Mouse (Mus musculus) frontal cortex, adult 2 months (tissue): ENCODE measurements around the gene Fam178b. TPM values are rescaled to one million over a fixed set of nuclear protein-coding genes. Genes with fewer than 3 reads are reported as not detected.
"Not testable (repeated sequence)": the region's sequence is repeated elsewhere in the genome, so short reads cannot be mapped to it uniquely, and the experiment has no call there.

Experiments used
- DNase-seq, 2 experiments: peaks; one replicate each; pipeline ENCODE4 v3.0.0; 2022; ENCODE audit warnings: low spot score in 1 of 2; ENCODE audit errors: extremely low spot score in 1 of 2
- polyA plus RNA-seq: library from polyadenylated mRNA; depleted of rRNA; stranded (reverse); fragments of >200 nt; gene quantifications from 2 replicates; pipeline ENCODE4 v1.2.3, GENCODE M21; 2012

Fam178b gene
- polyA plus RNA-seq, 1 experiment, result 0.58 TPM

DNA sequence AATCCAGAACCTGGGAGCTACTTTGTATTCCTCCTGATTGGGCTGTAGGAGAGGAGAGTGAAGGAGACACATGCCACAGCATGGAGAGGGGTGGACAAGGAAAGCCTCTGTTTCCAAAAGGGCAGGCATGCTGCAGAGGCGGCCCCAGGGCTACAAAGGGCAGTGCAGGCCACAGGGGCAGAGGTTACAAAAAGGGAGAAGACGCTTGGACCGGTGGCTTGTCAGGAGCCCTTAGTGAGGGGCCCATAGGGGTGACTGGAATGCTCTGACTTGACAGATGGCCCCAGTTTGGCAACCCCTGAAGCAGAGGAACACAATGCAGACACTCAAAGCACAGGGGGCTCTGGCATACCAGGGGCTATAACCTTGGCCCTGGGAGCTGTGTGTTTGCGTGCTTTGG lies 51.6 kb downstream of the Fam178b start:
- no peak for DNase-seq

DNA sequence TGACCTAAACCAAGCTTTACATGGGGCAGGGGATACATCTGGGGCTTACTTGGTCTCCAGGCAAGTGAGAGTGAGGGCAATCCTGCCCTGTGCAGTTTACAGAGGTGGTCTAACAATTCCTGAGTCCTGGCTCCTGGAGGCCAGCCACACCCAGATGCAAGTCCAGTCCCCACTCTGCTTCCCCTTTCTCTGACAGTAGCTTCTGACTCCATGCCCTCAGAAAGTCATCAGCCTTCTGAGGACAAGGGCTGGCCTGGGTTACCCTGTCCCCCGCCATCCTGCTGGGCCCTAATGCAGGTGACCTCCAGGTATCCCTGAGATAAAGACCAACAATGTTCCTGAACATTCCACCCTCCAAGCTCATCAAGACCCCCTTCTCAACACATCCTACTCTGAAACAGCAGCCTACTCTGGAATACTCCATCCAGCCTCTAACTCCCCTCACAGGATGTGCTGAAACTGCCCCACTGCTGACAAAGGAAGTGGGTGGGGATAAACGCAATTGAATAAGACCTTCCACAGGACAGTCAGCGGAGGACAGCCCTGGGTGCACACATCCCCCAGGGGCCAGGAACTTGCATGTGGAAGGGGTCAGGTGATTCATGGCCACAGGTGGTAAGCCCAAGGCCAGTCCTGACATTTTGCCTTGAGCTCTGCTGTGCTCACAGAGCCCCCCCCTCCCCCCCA lies 52.8 kb downstream of the Fam178b start:
- DNase-seq, result no peak

DNA sequence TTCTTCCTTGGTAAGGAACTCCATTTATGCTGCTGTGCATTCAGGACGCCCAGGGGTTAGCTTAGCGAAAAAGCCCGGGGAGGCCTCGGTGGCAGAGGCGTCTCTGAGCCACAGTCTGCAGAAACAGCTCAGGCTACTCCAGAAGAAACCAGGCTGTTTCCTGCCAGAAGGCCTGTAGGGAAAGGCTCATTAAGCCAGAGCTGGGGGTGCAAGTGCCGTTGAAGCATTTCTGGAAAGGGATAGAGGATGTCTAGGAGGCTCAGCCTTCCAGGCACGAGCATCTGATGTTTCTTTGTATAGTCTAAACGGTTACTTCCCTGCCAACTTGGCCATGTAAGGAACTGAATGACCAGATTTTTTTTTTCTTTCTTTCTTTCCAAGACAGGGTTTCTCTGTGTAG lies 54.4 kb downstream of the Fam178b start:
- no peak for DNase-seq

DNA sequence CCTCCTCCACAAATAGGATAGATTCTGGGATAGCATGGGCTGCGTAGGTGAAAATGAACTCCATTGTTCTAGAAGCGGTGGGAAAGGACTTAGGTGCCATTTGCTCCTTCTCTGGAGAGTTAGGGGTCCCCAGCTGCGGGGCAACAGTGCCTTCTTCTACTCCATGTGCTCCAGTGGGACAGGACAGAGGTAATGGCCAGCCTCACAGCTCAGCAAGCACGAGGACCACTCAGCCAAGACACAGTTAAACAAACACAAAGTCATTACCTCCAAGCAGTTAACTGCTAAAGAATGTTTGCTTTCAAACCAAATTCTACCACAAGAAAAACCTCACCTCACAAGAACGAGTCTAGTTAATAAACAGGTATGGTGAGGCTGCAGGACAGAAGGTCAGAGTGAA lies 57.5 kb downstream of the Fam178b start:
- DNase-seq, result no peak

DNA sequence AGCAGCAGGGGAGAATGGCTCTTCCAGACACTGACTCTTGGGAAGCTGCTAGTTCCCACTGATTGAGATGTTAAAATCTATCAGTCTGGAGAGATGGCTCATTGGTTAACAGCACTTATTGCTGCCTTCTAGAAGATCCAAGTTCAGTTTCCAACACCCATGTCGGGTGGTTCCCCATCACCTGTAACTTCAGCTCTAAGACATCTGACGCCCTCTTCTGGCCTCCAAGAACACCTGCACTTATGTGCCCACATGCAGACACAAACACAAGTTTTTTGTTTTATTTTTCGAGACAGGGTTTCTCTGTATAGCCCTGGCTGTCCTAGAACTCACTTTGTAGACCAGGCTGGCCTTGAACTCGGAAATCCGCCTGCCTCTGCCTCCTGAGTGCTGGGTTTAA lies 67.0 kb downstream of the Fam178b start:
- DNase-seq, result not testable (repeated sequence)

DNA sequence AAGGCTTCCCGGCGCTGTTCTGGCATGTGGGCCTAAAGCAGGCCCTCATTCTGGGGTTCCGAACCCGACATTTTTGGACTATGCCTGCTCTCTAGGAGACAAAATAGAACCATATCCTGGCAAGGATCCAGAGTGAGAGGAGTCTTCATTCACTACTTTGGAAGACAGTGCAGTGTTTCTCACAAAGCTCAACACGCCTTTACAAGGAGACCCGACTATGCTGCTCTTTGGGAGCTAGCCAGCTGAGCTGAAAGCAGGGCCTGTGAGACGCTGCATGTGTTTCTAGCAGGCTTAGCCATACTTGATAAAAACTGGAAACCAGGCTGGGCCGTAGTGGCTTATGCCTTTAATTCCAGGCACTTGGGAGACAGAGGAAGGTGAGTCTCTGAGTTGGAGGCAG lies 67.8 kb downstream of the Fam178b start:
- peak in 1 of 2 experiments; percentile 44 for DNase-seq

DNA sequence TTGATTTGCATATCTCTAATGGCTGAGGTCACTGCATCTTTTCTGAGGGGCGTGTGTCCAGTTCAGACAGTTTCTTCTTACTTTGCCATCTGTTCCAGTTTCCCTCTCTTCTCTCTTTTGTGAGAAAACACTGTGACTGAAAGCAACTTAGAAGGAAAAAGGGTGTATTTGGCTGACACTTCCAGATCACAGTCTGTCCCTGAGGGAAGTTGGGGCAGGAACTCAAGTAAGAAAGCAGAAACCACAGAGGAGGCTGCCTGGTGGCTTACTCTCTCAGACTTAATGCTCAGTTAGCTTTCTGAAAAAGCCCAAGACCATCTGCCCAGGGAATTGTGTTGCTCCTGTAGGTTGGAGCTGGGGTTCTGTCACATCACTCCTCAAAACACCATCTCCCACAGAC lies 68.4 kb downstream of the Fam178b start:
- DNase-seq, result no peak

DNA sequence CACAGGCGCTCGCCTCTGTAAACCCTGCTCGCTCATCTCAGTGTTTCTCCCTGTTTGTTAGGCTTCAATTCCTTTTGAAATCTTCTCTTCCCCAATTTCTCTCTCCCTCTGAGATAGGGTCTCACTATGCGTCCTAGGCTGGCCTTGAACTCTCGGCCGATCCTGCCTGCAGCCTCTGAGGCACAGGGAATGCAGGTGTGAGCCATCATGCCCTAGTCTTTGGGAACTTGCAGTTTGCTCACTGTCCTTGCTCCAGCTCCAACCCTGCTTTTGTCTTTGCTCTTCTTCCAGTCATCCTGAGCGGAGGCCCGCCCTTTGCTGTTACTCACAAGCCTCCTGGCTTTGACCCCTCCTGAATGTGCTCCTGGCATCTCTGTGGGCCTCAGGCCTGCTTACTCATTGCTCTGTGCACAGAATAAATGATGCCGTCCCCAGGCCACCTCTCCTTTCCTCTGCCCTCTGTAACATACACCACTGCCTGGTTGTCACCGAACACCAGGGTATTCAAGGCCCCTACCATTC lies 69.5 kb downstream of the Fam178b start:
- no peak for DNase-seq

DNA sequence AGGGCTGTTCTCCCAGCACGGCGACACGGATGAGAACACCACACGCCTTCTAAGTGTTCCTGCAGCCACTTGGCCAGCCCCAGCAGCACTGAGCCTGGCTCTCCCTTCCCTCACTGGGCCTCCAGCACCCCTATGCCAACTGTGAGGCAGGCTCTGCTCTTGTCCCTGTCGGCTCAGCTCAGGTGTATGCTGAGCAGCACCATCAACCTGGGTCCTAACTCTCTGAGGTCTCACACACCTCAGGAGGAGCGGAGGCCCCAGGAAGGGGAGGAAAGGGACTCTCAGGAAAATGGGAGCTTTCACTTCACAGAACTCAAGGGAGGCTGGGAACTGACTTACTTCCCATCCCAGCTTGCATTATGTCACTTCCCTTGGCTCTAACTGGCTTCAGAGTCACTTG lies 70.6 kb downstream of the Fam178b start:
- no peak for DNase-seq

DNA sequence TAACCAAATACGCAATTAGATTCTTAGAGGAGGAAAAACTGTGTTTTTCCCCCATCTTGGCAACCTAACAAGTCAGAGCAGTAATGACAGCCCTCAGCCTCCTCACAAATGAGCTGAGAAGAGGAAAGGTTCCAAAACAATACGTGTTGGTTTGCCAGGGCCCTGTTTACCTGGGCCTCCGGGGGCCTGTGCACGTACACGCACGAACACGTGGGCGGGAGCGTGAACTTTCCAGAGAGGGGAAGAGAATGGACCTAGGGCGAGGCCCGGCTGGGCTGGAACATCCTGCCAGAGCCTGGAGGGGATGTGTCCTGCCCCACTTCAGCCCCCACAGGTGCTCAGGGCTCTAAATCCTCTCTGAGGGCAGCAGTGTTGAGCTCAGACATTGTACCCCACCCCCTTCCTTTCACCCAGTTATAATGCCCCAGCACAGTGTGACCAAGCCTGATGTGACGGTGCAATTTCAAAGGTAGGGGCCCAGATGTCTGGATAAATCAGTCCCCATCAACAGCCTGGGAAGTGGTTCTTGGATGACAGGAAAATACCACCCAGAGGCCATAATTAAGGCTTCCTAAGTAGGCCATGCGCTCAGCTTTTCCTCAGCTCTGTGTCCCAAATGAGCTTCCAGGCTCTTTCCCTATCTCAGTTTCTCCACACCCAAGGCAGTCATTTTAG lies 71.4 kb downstream of the Fam178b start:
- no peak for DNase-seq

DNA sequence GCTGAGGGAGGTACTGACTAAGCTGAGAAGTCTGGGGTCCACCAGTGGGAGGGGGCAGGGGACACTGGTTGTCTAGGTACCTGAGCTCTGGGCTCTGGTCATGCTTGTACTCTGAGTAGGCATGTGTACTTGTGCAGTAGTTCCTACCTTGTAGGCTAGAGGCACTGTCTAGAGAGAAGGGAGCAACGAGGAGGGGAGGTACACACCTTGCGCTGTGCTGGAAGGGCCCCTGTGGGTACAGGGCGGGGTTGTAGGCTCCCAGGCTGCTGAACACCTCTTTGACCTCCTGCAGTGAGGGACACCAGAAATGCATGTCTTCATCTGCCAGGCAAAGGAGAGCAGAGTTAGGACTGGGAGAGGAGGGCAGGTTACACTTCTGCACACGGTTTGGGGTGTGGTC lies 74.8 kb downstream of the Fam178b start:
- DNase-seq, result no peak

DNA sequence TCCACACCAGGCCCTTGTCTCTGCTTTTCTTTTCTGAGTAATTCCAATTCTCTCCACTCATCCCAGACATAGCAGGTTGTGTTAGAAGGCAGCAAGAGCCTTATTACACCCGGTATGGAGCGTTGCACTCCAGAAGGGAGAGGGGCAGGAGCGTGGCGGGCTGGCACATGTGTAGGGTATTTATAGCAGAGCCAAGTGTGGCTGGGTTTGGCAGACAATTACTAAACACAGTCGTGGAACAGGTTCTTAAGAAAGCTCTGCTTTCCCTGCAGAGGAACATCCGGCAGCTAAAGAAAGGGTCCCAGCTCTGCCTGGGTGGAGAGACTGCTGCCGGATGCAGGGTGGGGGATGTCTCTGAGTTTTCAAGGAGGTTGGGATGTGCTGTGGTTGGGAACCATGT lies 76.0 kb downstream of the Fam178b start:
- peak; percentile 68 to 75 for DNase-seq

DNA sequence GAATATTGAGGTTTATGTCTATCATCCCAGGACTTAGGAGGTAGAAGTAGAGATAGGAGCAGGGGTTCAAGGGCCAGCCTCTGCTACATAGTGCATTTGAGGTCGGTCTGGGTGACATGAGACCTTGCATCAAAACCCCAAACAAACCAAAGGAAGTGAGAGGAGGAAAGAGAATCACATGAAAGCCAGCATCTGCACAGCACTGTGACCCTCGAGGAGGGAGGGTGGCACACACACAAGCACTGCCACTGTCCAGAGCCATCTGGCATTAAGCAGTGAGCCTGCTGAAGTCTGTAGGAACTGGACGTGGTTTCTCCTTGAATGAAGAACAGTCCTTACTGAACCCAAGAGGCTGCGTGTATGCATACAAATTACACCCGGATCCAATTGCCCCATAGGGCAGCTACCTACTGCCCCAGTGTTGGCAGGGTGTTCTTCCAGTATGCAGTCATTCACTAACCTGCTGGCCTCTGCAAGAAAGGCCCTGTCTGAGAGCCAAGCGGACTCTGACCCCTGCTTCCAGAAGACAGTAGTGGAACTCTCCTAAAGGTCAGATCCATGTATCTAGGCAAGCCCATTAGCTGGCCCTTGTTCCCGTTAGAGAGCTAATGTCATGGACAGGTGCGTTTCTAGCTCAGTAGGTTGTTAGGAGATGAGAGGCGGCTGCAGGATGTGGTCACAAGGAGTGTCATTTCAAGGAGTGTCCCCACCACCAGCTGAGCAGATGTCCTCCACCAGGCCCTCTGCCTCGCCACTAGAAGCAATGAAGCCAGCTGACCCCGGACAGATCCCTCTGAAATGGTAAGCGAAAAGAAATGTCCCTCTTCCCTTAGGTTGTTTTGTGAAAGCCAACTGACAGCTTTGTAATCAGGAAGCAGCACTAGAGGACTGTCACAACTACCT lies 78.5 kb downstream of the Fam178b start:
- DNase-seq, result no peak

DNA sequence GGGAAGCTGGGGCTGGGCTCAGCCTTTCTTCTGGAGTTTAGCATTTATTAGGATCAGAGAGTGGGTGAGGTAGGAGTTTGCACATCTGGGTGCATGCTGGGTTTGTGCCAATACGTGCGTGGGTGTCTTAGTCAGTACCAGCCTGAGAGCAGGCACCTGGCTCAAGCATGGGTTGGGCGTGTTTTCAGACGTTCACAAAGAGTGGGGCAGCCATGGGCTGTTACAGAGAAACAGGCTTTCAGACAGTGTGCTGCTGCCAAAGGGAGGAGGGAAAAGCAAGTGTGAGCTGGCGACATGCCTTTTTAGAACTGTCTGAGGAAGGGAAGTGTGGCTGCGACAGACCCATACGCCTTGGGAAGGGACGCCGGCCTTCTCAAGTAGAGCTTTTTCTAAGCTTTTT lies 79.6 kb downstream of the Fam178b start:
- peak; percentile 30 to 70 for DNase-seq

DNA sequence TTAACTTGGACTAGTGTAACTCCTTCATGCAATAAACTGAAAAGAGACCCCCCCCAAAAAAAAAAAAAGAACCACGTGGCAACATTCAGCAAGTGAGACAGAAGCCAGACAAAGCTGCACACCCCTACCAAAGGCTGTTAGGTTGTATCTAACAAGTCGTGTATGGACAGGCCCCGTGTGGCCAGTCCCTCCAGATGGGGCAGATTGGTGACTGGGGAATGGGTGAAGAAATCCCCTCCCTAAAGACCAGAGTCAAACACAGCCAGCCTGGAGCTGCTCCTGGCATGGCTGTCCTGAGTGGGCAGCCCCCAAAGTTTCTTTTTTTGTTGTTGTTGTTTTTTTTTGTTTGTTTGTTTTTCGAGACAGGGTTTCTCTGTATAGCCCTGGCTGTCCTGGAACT lies 80.7 kb downstream of the Fam178b start:
- DNase-seq, result no peak

DNA sequence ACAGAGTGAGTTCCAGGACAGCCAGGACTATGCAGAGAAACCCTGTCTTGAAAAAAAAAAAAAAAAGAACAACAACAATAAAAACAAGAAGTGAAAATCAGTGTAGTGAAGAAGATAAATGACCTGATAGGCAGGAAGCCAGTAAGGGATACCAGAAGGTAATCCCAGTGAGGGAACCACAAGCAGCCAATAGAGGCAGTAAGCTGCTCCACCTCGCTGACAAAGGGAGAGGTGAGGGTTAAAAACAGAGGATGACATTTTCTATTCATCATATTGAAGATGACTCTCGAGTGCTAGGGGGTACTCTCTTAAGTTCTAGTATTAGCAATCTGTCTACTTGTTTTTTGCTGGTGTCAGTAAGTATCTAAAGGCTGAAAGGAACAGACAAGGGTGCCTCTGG lies 84.6 kb downstream of the Fam178b start:
- DNase-seq, result no peak

DNA sequence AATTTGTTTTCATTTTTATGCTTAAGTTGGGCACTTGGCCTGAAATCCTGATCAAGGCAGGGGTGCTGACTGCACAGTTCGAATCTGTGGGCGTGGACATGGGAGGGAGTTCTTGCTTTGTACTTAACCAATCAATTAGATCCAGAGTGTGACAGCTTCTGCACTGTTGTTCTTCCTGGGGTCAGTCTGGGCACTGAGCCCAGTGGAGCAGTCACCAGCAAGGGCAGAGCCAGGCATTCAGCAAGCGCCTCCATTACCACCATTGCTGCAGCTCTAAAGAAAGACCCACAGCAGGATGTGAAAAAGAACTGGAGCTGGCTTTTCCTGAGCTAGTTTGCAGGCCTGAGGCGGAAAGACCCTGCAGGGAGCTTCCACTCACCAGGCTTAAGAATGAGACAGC lies 86.9 kb downstream of the Fam178b start:
- DNase-seq, result no peak

DNA sequence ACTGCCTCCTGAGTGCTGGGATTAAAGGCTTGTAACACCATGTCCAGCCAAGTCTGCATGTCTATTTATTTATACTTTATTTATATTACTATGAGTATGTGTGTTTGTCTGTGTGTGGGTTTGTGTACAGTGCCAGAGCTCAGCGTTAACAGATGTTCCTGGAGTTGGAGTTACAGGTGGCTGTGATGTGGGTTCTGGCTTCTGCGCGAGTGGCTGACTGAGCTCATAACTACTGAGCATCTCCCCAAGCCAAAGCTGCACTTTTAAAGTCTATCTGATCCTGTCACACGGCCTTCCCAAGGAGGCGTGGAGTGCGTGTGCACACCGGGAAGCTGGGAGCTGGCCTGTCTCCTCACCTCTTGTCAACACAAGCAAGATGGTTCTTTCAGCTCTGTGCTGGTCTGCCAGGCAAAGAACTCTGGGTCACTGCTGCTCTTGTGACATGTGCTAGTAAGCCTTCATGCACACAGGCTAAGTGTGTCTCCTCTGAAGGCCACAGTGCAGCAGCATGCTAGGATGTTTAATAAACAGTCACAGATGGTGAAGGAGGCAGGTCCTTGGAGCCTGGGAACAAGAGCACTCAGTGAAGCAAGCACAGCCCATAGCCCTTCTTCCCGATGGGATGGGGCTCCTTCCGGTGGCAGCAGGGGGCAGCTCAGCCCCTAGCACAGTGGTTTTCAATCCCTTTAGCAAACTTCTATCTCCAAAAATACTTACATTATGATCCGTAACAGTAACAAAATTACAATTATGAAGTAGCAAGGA lies 87.6 kb downstream of the Fam178b start:
- DNase-seq, result no peak

DNA sequence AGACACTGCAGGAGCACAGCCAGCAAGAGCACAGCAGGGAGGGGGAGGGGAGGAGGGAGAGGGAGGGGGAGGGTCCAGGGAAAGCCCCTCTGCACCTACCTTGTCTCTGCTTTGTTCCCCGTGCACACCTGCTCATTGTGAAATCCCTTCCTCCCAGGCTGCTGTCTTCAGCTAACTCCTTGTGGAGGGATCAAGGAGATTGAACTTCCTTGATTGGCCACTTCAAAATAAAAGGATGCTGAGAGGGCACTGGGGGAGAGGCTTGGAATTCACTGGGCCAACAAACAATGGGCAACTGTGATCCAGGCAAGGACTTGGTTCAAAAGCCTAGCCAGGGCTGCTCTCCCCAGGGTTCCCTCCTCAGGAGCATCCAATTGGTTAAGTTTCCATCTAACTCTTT lies 89.9 kb downstream of the Fam178b start:
- DNase-seq, result no peak

DNA sequence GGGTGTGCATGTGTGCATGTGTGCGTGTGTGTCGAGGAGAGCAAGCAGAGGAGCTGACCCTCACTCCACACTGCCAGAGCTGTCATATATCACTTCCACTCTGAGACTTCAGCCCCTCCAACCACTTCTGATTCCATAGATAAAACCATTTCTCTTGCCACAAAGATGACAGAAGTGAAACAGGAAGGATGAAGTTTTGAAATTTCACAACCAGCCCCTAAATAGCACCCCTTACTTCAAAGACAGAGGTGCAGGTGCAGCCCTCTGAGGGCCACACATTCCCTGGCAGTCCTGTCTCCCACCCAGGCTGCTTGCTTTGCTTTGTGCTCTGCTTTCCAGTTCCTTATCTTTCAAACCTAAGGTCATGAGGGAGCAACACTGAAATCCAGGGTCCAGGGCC lies 91.6 kb downstream of the Fam178b start:
- DNase-seq, result no peak

DNA sequence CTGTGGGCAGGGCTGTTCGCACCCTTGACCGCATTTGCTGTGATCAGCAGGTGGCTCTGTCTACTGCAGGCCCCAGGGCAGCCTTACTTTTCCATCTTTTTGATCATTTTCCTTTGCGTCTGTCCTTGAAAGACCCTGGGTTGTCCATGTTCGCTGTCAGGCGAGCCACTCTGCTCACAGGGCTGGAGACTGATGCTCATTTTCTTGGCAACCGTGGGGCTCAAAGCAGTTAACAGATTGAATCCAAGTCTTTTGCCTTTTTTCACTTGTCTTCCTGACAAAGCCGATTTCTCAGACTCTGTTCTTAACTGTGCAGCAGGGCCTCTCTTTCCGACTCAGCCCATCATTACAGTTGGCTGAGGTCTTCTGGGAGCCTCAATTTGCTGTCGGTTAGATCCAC lies 92.3 kb downstream of the Fam178b start:
- DNase-seq, result no peak
